Mouse (Mus musculus) midbrain, embryonic 13.5 days (tissue): ENCODE measurements around the gene Galnt2. TPM values are rescaled to one million over a fixed set of nuclear protein-coding genes. Genes with fewer than 3 reads are reported as not detected.

Source experiments
- ATAC-seq: fragments of 200-750 bp; cut with Nextera tagmentation; 2 replicates; pipeline ENCODE4 v1.8.0; 2017; ENCODE audit warnings: mild to moderate bottlenecking, moderate TSS enrichment, moderate library complexity
- H3K27ac ChIP-seq: fragments of 300-500 bp; sonication (generic); 2 replicates; pipeline ENCODE4 v1.5.1; 2015; ENCODE audit warnings: inconsistent platforms, mild to moderate bottlenecking, moderate library complexity
- H3K27me3 ChIP-seq: fragments of 300-500 bp; sonication (generic); 2 replicates; pipeline ENCODE4 v1.6.1; 2015; ENCODE audit warnings: mild to moderate bottlenecking, inconsistent platforms
- H3K36me3 ChIP-seq: fragments of 300-500 bp; sonication (generic); 2 replicates; pipeline ENCODE4 v1.6.1; 2015; ENCODE audit warnings: mild to moderate bottlenecking, inconsistent platforms
- H3K4me1 ChIP-seq: fragments of 300-500 bp; sonication (generic); replicated peaks from 2 replicates; pipeline ENCODE4 v1.6.1; 2015; ENCODE audit warnings: inconsistent platforms
- H3K4me2 ChIP-seq: fragments of 300-500 bp; sonication (generic); replicated peaks from 2 replicates; pipeline ENCODE4 v1.6.1; 2015; ENCODE audit warnings: moderate library complexity, mild to moderate bottlenecking, inconsistent platforms
- H3K4me3 ChIP-seq: fragments of 300-500 bp; sonication (generic); replicated peaks from 2 replicates; pipeline ENCODE4 v1.5.1; 2015; ENCODE audit warnings: mild to moderate bottlenecking, inconsistent platforms
- H3K9ac ChIP-seq: fragments of 300-500 bp; sonication (generic); replicated peaks from 2 replicates; pipeline ENCODE4 v1.6.1; 2015; ENCODE audit warnings: mild to moderate bottlenecking, inconsistent platforms
- H3K9me3 ChIP-seq: fragments of 300-500 bp; sonication (generic); 2 replicates; pipeline ENCODE4 v1.6.1; 2016; ENCODE audit warnings: mild to moderate bottlenecking, inconsistent platforms
- WGBS: fragments of 180-500 bp; shearing (Covaris S2); methylation state at CpG from one replicate; pipeline ENCODE4 v1.1.7; 2015; 5-methylcytosine and 5-hydroxymethylcytosine counted together
- polyA plus RNA-seq: library from polyadenylated mRNA; unstranded; fragments of >200 nt; fragmentation: Nextera tagmentation; extraction: Ambion mirVana; gene quantifications from 2 replicates; pipeline ENCODE4 v1.2.1, GENCODE M21; 2015

Gene Galnt2
- polyA plus RNA-seq, 1 experiment from 2014 or later, result 53.5 TPM

DNA sequence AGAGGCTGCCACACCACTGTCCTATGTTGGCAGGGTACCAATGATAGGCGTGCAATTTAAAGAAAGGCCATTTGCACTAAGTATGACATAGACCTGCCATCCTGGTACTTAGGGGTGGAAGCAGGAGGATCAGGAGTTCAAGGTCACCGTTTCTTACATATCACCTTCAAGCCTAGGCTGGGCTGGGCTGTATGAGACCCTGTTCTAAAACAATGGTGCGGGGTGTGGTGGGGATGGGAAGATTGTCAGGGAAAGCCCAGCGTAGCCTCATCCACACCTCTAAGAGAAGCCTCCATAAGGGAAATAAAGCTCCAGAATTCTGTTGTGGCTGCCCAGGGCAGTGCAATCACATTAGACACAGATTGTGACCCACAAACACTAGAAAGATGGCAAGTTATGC lies 4.3 kb downstream of the Galnt2 start:
- H3K27me3 ChIP-seq, result no peaks in the 10 kb centered on the region
- H3K4me1 ChIP-seq, result peaks cover 66% of the 10 kb centered on the region
- H3K9me3 ChIP-seq, result no peaks in the 10 kb centered on the region
- 92% methylated on average over 4 of the region's 4 CpGs for WGBS
- ATAC-seq, result no peak
- peaks cover 3% of the 10 kb centered on the region; the same call in 1 of the 2 replicates for H3K36me3 ChIP-seq
- no peak overlapping the region for H3K27ac ChIP-seq
- H3K4me2 ChIP-seq, result no peak overlapping the region
- H3K9ac ChIP-seq, result no peak overlapping the region
- H3K4me3 ChIP-seq, result no peak overlapping the region

DNA sequence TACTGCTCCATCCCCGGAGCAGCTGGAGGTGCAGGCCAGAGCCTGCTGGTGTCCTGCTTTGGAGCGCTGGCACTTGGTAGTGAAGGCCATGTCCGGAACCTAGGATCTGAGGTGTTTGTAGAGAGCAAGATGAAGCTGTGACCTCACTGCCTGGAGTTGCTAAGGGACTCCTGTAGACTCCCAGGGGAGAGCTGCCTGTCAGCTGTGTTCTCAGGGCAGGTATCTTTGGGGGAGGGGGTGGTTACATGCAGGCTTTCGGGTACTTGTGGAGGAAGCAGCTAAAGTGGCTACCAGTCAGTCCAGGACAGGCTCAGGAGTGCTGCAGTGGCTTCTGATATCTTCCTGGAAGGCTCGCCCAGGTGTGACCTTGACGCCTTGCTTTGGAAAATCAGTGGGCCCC lies 8.2 kb downstream of the Galnt2 start:
- Histone ChIP-seq H3K4me1 (peaks cover 53% of the 10 kb centered on the region), H3K27ac (peak overlapping the region; percentile 21; the same call in 1 of the 2 replicates), H3K9ac (peak overlapping the region; percentile 7; the same call in 1 of the 2 replicates), H3K9me3 (peaks cover 8% of the 10 kb centered on the region; the same call in 1 of the 2 replicates), H3K4me2 (no peak overlapping the region), H3K36me3 (peaks cover 15% of the 10 kb centered on the region), H3K4me3 (no peak overlapping the region), H3K27me3 (no peaks in the 10 kb centered on the region)
- 81% methylated on average over 6 of the region's 6 CpGs for WGBS
- ATAC-seq, result no peak

DNA sequence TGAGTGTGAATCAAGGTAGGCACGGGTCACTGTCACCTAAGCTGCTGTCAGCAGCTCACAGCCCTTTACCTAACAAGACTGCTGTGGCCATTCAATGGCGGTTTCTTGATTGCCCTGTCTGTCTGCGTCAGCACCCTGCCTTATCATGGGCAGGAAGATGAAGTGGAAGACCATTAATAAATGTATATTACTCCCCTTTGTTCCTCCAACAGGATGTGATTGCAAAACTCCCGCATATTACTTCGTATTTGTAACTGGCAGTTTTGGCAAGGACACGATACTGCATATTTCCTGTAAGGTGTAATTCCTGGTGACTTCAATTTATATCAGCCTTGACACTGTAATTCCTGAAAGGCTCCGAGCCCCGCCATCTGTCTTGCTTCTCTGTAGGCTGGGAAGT lies 9.7 kb downstream of the Galnt2 start:
- Histone ChIP-seq H3K27ac (peak overlapping the region; percentile 44; the same call in 1 of the 2 replicates), H3K4me1 (peaks cover 38% of the 10 kb centered on the region), H3K36me3 (peaks cover 24% of the 10 kb centered on the region), H3K9me3 (peaks cover 9% of the 10 kb centered on the region; the same call in 1 of the 2 replicates), H3K4me2 (no peak overlapping the region), H3K27me3 (no peaks in the 10 kb centered on the region), H3K4me3 (no peak overlapping the region), H3K9ac (0 out of 2 replicates have a peak overlapping the region, but pooled peaks have one; percentile 30)
- no peak for ATAC-seq
- WGBS, result 84% methylated on average over 8 of the region's 8 CpGs

GRCm38 (mm10) chr8:124242208-124242607 lies 11.0 kb downstream of the Galnt2 start:
- Histone ChIP-seq H3K36me3 (peaks cover 21% of the 10 kb centered on the region), H3K27me3 (no peaks in the 10 kb centered on the region), H3K9ac (no peak overlapping the region), H3K4me2 (no peak overlapping the region), H3K4me1 (peaks cover 38% of the 10 kb centered on the region), H3K9me3 (peaks cover 9% of the 10 kb centered on the region; the same call in 1 of the 2 replicates), H3K4me3 (no peak overlapping the region), H3K27ac (no peak overlapping the region)
- no peak for ATAC-seq
- 89% methylated on average over 6 of the region's 6 CpGs for WGBS

DNA sequence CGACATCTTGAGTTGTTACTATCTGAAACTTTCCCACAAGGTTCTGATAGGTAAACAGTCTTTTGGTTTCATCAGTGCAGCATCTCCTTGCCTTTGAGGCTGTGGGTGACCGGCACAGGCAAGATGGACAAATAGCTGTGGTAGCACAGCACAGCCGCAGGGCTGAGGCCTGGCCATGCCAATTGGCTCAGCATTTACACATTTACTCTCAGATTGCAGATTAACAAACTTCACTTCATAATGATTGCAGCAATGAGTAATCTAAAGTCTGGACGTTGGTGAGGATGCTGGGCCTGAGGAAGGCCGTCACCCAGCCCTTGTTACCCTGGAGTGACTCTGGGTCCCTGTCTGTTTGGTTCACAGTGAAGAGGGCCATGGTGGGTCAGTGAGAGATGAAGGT lies 11.7 kb downstream of the Galnt2 start:
- no peak overlapping the region for H3K4me2 ChIP-seq
- H3K9me3 ChIP-seq, result peaks cover 9% of the 10 kb centered on the region; the same call in 1 of the 2 replicates
- H3K36me3 ChIP-seq, result peaks cover 25% of the 10 kb centered on the region
- ATAC-seq, result no peak
- H3K9ac ChIP-seq, result no peak overlapping the region
- no peak overlapping the region for H3K4me3 ChIP-seq
- no peaks in the 10 kb centered on the region for H3K27me3 ChIP-seq
- peaks cover 38% of the 10 kb centered on the region for H3K4me1 ChIP-seq
- WGBS, result 95% methylated on average over 5 of the region's 5 CpGs
- no peak overlapping the region for H3K27ac ChIP-seq

DNA sequence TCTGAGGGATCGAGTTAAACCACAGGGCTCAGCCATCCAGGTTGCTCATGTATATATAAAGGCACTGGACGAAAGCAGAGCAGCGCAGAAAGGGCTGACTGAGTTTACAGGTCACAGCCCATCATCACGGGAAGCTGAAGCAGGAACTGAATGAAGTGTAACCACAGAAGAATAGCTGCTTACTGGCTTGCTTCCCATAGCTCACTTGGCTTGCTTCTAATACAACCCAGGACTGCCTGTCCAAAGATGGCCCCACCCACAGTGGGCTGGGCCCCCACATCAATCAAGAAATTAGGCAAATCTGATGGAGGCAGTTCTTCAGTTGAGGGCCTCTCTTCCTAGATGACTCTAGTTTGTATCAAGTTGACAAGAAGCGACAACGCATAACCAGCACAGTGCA lies 16.4 kb downstream of the Galnt2 start:
- Histone ChIP-seq H3K9me3 (peaks cover 9% of the 10 kb centered on the region; the same call in 1 of the 2 replicates), H3K4me1 (peaks cover 22% of the 10 kb centered on the region), H3K27me3 (no peaks in the 10 kb centered on the region), H3K4me2 (no peak overlapping the region), H3K36me3 (peaks cover 28% of the 10 kb centered on the region), H3K27ac (no peak overlapping the region), H3K9ac (no peak overlapping the region), H3K4me3 (no peak overlapping the region)
- no peak for ATAC-seq
- 95% methylated on average over 6 of the region's 6 CpGs for whole genome bisulfite sequencing

DNA sequence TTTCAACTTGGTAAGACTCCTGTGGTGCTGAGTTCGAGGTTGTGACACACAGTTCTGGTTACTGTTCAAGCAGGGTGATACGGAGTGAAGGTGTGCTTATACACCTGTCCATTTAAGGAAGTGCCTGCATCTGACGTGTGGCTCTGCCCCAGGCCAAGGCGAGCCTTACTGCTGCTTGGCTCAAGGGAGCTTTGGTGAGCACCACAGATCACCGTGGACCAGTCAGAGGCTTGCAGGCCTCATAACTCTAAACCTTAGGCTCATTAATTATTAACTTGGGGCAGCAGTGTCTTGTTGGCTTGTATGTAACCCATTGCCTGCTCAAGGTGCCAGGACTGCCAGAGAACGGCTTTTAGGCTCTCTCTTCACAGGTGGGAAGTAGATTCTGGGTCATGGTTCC lies 17.5 kb downstream of the Galnt2 start:
- no peak for ATAC-seq
- no peak overlapping the region for H3K4me3 ChIP-seq
- peaks cover 29% of the 10 kb centered on the region for H3K4me1 ChIP-seq
- peaks cover 23% of the 10 kb centered on the region for H3K36me3 ChIP-seq
- no peak overlapping the region for H3K27ac ChIP-seq
- 94% methylated on average over 6 of the region's 6 CpGs for WGBS
- no peaks in the 10 kb centered on the region for H3K27me3 ChIP-seq
- H3K9me3 ChIP-seq, result peaks cover 8% of the 10 kb centered on the region; the same call in 1 of the 2 replicates
- H3K9ac ChIP-seq, result no peak overlapping the region
- H3K4me2 ChIP-seq, result no peak overlapping the region

DNA sequence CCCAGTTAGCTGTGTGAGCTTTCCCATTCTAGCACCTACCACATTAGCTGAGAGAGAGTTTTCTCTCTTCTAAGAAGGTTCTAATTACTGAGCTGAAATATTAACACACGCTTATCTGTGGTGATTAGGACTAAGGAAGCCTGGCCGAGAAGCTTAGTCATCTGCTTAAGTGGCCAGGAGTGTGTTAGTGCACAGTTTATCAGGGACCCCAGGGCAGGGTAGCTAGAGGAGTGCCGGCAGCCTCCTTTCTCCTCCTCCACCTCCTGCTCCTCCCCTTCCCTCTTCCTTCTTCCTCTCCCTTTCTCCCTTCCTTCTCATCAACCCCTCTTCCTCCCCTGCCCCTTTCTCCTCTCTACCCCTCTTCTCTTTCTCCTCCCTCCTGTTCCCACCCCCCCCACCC lies 19.1 kb downstream of the Galnt2 start:
- Histone ChIP-seq H3K4me2 (no peak overlapping the region), H3K27me3 (no peaks in the 10 kb centered on the region), H3K4me3 (no peak overlapping the region), H3K9ac (no peak overlapping the region), H3K9me3 (no peaks in the 10 kb centered on the region), H3K36me3 (peaks cover 8% of the 10 kb centered on the region; the same call in 1 of the 2 replicates), H3K27ac (peak overlapping the region; percentile 21; the same call in 1 of the 2 replicates), H3K4me1 (peaks cover 32% of the 10 kb centered on the region)
- 43% methylated on average over 3 of the region's 3 CpGs for WGBS
- no peak; the same call in 1 of the 2 replicates for ATAC-seq

GRCm38 (mm10) chr8:124250785-124251184 lies 19.6 kb downstream of the Galnt2 start:
- no peaks in the 10 kb centered on the region for H3K9me3 ChIP-seq
- H3K9ac ChIP-seq, result no peak overlapping the region
- peak overlapping the region; percentile 12; the same call in 1 of the 2 replicates for H3K27ac ChIP-seq
- peaks cover 8% of the 10 kb centered on the region; the same call in 1 of the 2 replicates for H3K36me3 ChIP-seq
- peaks cover 37% of the 10 kb centered on the region for H3K4me1 ChIP-seq
- H3K27me3 ChIP-seq, result no peaks in the 10 kb centered on the region
- no peak for ATAC-seq
- H3K4me3 ChIP-seq, result no peak overlapping the region
- no peak overlapping the region for H3K4me2 ChIP-seq
- WGBS, result 33% methylated on average over 4 of the region's 4 CpGs

DNA sequence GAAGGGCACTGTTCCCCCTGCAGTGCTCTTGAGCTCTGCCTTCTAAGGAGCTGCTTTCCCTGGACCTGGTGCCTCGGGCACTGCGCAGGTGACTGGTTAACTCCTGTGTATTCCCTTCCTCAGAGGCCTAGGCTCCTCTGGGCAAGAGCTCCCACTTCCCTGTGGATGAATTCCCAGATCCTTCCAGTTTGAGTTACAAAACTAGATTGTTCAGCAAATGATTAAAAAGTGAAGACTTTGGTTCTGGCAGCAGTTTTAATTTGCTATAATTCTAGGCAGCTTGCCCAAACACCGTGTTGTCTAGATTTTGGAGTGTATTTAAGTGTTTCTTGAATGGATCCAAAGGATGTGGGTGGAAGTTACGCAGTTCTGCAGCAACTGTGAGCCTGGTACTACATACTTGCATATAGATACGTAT lies 21.4 kb downstream of the Galnt2 start:
- H3K27ac ChIP-seq, result no peak overlapping the region
- no peak for ATAC-seq
- peaks cover 7% of the 10 kb centered on the region; the same call in 1 of the 2 replicates for H3K36me3 ChIP-seq
- H3K4me2 ChIP-seq, result no peak overlapping the region
- H3K27me3 ChIP-seq, result no peaks in the 10 kb centered on the region
- no peak overlapping the region for H3K4me3 ChIP-seq
- peaks cover 55% of the 10 kb centered on the region for H3K4me1 ChIP-seq
- H3K9me3 ChIP-seq, result no peaks in the 10 kb centered on the region
- H3K9ac ChIP-seq, result no peak overlapping the region
- WGBS, result 90% methylated on average over 5 of the region's 5 CpGs

DNA sequence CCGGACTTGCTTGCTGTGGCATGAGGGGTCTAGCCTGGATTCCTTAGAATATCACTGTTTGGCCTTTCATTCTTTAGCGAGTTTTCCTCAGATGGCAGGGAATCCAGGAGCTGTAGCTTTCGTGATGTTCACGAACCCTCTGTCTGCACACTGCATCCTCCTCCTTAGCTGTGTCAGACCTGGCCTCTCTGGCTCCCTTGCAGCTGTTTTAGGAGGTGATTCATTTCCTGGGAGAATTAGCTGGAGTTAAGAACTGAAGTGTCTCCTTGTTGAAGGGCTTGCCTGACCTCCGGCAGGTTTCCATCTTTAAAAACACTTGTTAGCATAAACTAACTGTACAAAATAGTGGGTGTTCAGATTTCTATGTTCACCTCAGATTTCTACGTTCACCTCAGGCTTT lies 22.7 kb downstream of the Galnt2 start:
- Histone ChIP-seq H3K27ac (no peak overlapping the region), H3K27me3 (no peaks in the 10 kb centered on the region), H3K4me2 (no peak overlapping the region), H3K9ac (no peak overlapping the region), H3K4me3 (no peak overlapping the region), H3K9me3 (no peaks in the 10 kb centered on the region), H3K4me1 (peaks cover 65% of the 10 kb centered on the region), H3K36me3 (no peaks in the 10 kb centered on the region)
- 88% methylated on average over 6 of the region's 6 CpGs for WGBS
- no peak for ATAC-seq

- ATAC-seq, result 0 out of 2 replicates have a peak, but pooled peaks have one; percentile 18
- H3K4me1 ChIP-seq, result peaks cover 69% of the 10 kb centered on the region
- no peaks in the 10 kb centered on the region for H3K27me3 ChIP-seq
- no peaks in the 10 kb centered on the region for H3K36me3 ChIP-seq
- no peak overlapping the region for H3K4me3 ChIP-seq
- peak overlapping the region; percentile 36; the same call in 1 of the 2 replicates for H3K9ac ChIP-seq
- H3K27ac ChIP-seq, result peak overlapping the region; percentile 74
- 71% methylated on average over 9 of the region's 9 CpGs for WGBS
- H3K9me3 ChIP-seq, result no peaks in the 10 kb centered on the region
- H3K4me2 ChIP-seq, result 0 out of 2 replicates have a peak overlapping the region, but pooled peaks have one; percentile 1
These were observed 25.6 kb downstream of the Galnt2 start for GRCm38 (mm10) chr8:124256841-124257240.

DNA sequence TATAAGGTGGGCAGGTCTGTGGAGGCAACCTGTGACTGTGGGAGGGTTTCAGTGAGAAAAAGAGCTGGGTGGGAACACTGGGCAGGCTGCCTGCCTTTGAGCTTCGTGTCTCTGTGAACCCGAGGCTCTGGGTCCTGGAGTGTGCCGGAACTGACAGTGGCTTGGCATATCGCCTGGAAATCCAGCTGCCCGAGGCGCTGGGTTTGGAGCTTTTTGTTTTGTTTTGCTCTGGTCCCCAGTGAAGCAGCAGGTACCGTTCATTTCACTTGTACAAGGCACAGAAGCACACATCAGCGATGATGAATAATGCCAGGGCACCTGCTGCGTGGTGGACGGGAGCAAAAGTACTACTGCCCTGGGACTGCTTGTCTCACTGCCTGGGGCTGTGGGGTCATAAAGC lies 26.2 kb downstream of the Galnt2 start:
- Histone ChIP-seq H3K27ac (peak overlapping the region; percentile 74), H3K9me3 (no peaks in the 10 kb centered on the region), H3K4me3 (no peak overlapping the region), H3K27me3 (no peaks in the 10 kb centered on the region), H3K4me1 (peaks cover 74% of the 10 kb centered on the region), H3K9ac (peak overlapping the region; percentile 12; the same call in 1 of the 2 replicates), H3K36me3 (no peaks in the 10 kb centered on the region), H3K4me2 (no peak overlapping the region)
- ATAC-seq, result peak; percentile 59
- 53% methylated on average over 10 of the region's 10 CpGs for WGBS
